Mouse (Mus musculus): ENCODE results near the gene Fcgbp. TPM values are rescaled to one million over a fixed set of nuclear protein-coding genes. Genes with fewer than 3 reads are reported as not detected.
A peak's percentile ranks its signal among the peaks of the same experiment; 100 is the strongest.

Gene Fcgbp
- total and polyA plus RNA-seq, 3 experiments = not detected

DNA sequence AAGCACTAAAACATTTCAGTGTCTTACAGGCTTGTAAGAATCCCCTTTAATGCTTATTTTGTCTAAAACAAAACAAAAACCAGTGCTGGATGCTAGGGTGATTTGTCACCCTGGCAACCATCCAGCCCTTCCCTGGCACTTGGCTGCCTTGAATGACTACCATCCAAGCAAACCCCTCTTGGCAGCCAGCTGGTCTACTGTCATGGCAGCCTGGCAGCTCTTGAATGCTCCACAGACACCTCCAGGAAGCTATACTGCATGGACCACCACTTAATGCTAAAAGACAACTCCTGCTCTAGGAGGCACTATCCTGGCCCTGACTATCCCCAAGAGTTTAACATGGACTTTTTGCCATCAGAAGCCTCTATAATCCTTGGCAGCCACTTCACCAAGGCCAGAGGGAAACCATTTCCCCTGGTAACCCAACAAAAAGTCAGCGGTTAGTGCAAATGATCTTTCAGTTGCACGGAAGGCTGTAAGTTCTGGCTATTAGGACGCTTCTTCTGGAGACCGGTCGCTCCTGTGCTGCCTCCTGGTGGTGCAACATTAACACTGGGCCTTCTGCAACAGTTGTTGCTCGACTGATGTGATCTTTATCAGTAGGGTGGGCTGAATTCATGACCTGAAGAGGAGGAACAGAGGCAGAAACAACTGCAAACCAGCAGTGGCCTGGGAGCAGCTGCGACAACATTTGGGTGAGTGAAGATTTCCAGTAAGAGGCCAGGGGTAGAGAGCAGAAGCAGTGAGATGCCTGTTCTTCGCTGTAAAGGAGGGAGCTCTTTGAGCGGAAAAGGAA is 97.5 kb downstream of the Fcgbp start (continued):
- TF ChIP-seq UBTF (IDR thresholded peaks at IDR 0.05; ENCODE audit: borderline replicate concordance, insufficient read depth, low read depth, low read length) (no peak), NRF1 (IDR thresholded peaks at IDR 0.05; ENCODE audit: insufficient read depth, low read depth, low read length, poor library complexity, severe bottlenecking) (no peak), ZC3H11A (IDR thresholded peaks at IDR 0.05; ENCODE audit: low read depth, low read length) (peak; percentile 34; the same call in 1 of the 2 replicates)

DNA sequence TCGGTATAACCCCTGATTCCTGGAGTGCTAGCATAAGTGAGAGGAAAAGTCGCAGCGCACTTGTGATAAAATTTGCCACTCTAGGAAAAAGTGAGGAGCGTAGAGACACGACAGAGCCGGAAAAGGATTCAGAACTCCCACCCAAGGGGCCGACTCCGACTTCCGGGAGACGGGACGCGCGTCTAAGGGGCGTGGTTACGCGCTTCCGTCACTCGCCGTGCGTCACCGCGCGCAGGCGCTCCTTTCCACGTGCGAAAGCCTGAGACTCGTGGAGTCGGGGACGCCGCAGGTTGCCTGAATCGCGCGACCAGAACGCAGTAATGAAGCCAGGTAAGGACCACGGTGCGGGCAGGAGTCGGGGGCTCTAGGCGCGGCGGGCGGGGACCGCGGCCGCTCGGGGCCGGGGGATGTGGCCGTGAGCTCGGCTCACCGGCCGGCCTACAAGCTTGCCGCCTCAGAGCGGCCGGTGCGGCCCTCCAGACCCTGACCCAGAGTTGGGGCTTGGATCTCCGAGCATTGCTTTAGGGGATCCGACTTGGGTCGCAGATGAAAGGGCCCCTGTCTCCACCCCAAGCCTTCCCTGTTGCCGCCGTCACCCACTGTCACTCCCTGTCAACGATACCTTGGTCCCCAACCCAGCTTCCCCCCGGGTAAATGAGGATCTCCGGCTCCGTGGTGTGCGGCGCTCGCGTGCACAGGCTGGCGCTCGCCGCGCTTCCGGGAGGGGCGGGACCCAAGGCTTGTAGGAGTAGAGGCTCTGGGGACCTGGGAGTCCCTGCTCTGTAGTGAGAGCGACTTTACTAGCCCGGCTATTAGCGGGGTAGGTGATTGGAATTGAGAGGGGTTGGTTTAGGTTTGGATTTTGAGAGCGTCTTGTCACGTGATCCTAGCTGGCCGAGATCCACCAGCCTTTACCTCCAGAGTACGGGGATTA is 98.7 kb downstream of the Fcgbp start, which contains the start of gene Fbl:
Gene Fbl (plus strand): TSS at position 222 of the 934 bp plus-strand sequence.
- peaks cover 56% of the 10 kb centered on the region for H3K79me2 ChIP-seq (ENCODE audit: control insufficient read depth, insufficient read depth, low read length, poor library complexity)
- peaks cover 4 to 16% of the 10 kb centered on the region in 2 experiments for H3K36me3 ChIP-seq (ENCODE audit: control insufficient read depth in 1 of 2, insufficient read depth in 2 of 2, low read length in 2 of 2)
- DNase-seq (ENCODE audit: low read depth, low spot score) = peak; percentile 96
- no peaks in the 10 kb centered on the region for H3K27me3 ChIP-seq (ENCODE audit: control insufficient read depth in 1 of 2, insufficient read depth in 2 of 2, low read length in 2 of 2)
- H3K9me3 ChIP-seq (replicated peaks; ENCODE audit: insufficient read depth, low read length) = no peaks in the 10 kb centered on the region
- peak within 1 kb of the TSS; percentile 96 for H3K9ac ChIP-seq (ENCODE audit: control insufficient read depth, low read depth, low read length, poor library complexity, severe bottlenecking)
- H3K4me3 ChIP-seq (ENCODE audit: control insufficient read depth in 1 of 2, insufficient read depth in 1 of 2, low read depth in 2 of 2, low read length in 2 of 2) = peak within 1 kb of the TSS; percentile 77 to 98
- peaks cover 0 to 27% of the 10 kb centered on the region in 2 experiments; a peak in 3 of 4 replicates for H3K4me1 ChIP-seq (ENCODE audit: control insufficient read depth in 1 of 2, insufficient read depth in 2 of 2, low read length in 2 of 2)
- peak within 1 kb of the TSS; percentile 91 for H3K27ac ChIP-seq (ENCODE audit: control insufficient read depth, low read depth, low read length)
- TF ChIP-seq E2F4 (IDR thresholded peaks at IDR 0.05; ENCODE audit: borderline replicate concordance, low read depth, low read length) (no peak), USF1 (IDR thresholded peaks at IDR 0.05; ENCODE audit: low read depth, low read length) (peak; percentile 88), ELF1 (IDR thresholded peaks at IDR 0.05; ENCODE audit: low read depth, low read length) (peak; percentile 98), MAFK (IDR thresholded peaks at IDR 0.05; ENCODE audit: borderline replicate concordance, low read depth, low read length) (peak; percentile 10; the same call in 1 of the 2 replicates), RAD21 (IDR thresholded peaks at IDR 0.05; ENCODE audit: low read depth, low read length) (no peak), MYB (IDR thresholded peaks at IDR 0.05; ENCODE audit: low read depth, low read length) (no peak), MAX (IDR thresholded peaks at IDR 0.05; ENCODE audit: low read length) (peak; percentile 97), CTCF (IDR thresholded peaks at IDR 0.05 in 2 of 3, conservative IDR thresholded peaks at IDR 0.05 in 1 of 3; ENCODE audit: control insufficient read depth in 1 of 3, insufficient read depth in 1 of 3, low read depth in 2 of 3, low read length in 3 of 3, poor library complexity in 1 of 3, severe bottlenecking in 1 of 3) (no peak), UBTF (IDR thresholded peaks at IDR 0.05; ENCODE audit: borderline replicate concordance, insufficient read depth, low read depth, low read length) (no peak), MYC (IDR thresholded peaks at IDR 0.05; ENCODE audit: low read depth, low read length) (peak; percentile 99), NRF1 (IDR thresholded peaks at IDR 0.05; ENCODE audit: insufficient read depth, low read depth, low read length, poor library complexity, severe bottlenecking) (peak; percentile 85), ETS1 (IDR thresholded peaks at IDR 0.05; ENCODE audit: low read depth, low read length) (peak; percentile 41; the same call in 1 of the 2 replicates), SIN3A (IDR thresholded peaks at IDR 0.05; ENCODE audit: low read length) (peak; percentile 90), NELFE (IDR thresholded peaks at IDR 0.05; ENCODE audit: low read depth, low read length) (peak; percentile 90), JUND (IDR thresholded peaks at IDR 0.05; ENCODE audit: low read depth, low read length) (no peak), CHD2 (IDR thresholded peaks at IDR 0.05; ENCODE audit: low read length) (no peak), EP300 (IDR thresholded peaks at IDR 0.05; ENCODE audit: low read depth in 1 of 2, low read length in 2 of 2) (0 out of 4 replicates have a peak, but pooled peaks of 1 of the 2 experiments have one; percentile 10), MXI1 (IDR thresholded peaks at IDR 0.05; ENCODE audit: low read depth, low read length) (peak; percentile 98), POLR2AphosphoS5 (IDR thresholded peaks at IDR 0.05; ENCODE audit: borderline replicate concordance, low read depth, low read length) (no peak), TBP (IDR thresholded peaks at IDR 0.05; ENCODE audit: low read depth, low read length) (peak; percentile 83), CHD1 (IDR thresholded peaks at IDR 0.05; ENCODE audit: low read depth, low read length) (no peak; the same call in 1 of the 2 replicates), ZMIZ1 (IDR thresholded peaks at IDR 0.05; ENCODE audit: low read depth, low read length) (peak; percentile 74), GABPA (IDR thresholded peaks at IDR 0.05; ENCODE audit: low read depth, low read length) (no peak), MEF2A (IDR thresholded peaks at IDR 0.05; ENCODE audit: extremely low read depth, insufficient replicate concordance, low read depth, low read length, poor library complexity, severe bottlenecking) (no peak), GATA1 (IDR thresholded peaks at IDR 0.05; ENCODE audit: low read depth, low read length) (no peak), ZNF384 (IDR thresholded peaks at IDR 0.05; ENCODE audit: low read depth, low read length) (no peak), TCF12 (IDR thresholded peaks at IDR 0.05; ENCODE audit: low read depth, low read length) (peak; percentile 71), BHLHE40 (IDR thresholded peaks at IDR 0.05; ENCODE audit: borderline replicate concordance, low read depth, low read length) (peak; percentile 61; the same call in 1 of the 2 replicates), KAT2A (conservative IDR thresholded peaks at IDR 0.05; ENCODE audit: low read depth, low read length) (peak; percentile 45; the same call in 1 of the 2 replicates)

All from MEL (cell line).